Mouse (Mus musculus): ENCODE results near the gene Ece2.
A peak's percentile ranks its signal among the peaks of the same experiment; 100 is the strongest.

The Ece2 gene

GRCm38 (mm10) chr16:20619541-20620398 is 9.9 kb upstream of the Ece2 start:
- DNase-seq (ENCODE audit: low read depth, low spot score): peak; percentile 59
- Histone ChIP-seq H3K27me3 (ENCODE audit: control insufficient read depth, insufficient read depth, low read length, poor library complexity, severe bottlenecking) (no peaks in the 10 kb centered on the region; the same call in 1 of the 2 replicates), H3K36me3 (ENCODE audit: control insufficient read depth, insufficient read depth, low read length, poor library complexity, severe bottlenecking) (no peaks in the 10 kb centered on the region)

- DNase-seq (ENCODE audit: low read depth, low spot score): peak; percentile 12
- H3K36me3 ChIP-seq (ENCODE audit: control insufficient read depth, insufficient read depth, low read length, poor library complexity, severe bottlenecking): no peaks in the 10 kb centered on the region
Observed at GRCm38 (mm10) chr16:20620399-20620735, 9.3 kb upstream of the Ece2 start.

GRCm38 (mm10) chr16:20620751-20621190 is 8.9 kb upstream of the Ece2 start:
- no peak for DNase-seq (ENCODE audit: low read depth, low spot score)
- no peaks in the 10 kb centered on the region; the same call in 1 of the 2 replicates for H3K27me3 ChIP-seq (ENCODE audit: control insufficient read depth, insufficient read depth, low read length, poor library complexity, severe bottlenecking)
- H3K36me3 ChIP-seq (ENCODE audit: control insufficient read depth, insufficient read depth, low read length, poor library complexity, severe bottlenecking): no peaks in the 10 kb centered on the region

More at GRCm38 (mm10) chr16:20620399-20620735, 9.3 kb upstream of the Ece2 start:
- no peaks in the 10 kb centered on the region; the same call in 1 of the 2 replicates for H3K27me3 ChIP-seq (ENCODE audit: control insufficient read depth, insufficient read depth, low read length, poor library complexity, severe bottlenecking)

GRCm38 (mm10) chr16:20621191-20621990 is 8.2 kb upstream of the Ece2 start, which contains the start of gene Camk2n2:
TSS of gene Camk2n2 (minus strand) at chr16:20621287.
- H3K36me3 ChIP-seq (ENCODE audit: control insufficient read depth, insufficient read depth, low read length, poor library complexity, severe bottlenecking): no peaks in the 10 kb centered on the region
- peak; percentile 50 for DNase-seq (ENCODE audit: low read depth, low spot score)

GRCm38 (mm10) chr16:20621991-20622685 is 7.5 kb upstream of the Ece2 start:
- H3K36me3 ChIP-seq (ENCODE audit: control insufficient read depth, insufficient read depth, low read length, poor library complexity, severe bottlenecking): no peaks in the 10 kb centered on the region
- H3K27me3 ChIP-seq (ENCODE audit: control insufficient read depth, insufficient read depth, low read length, poor library complexity, severe bottlenecking): no peaks in the 10 kb centered on the region; the same call in 1 of the 2 replicates
- peak; percentile 59 for DNase-seq (ENCODE audit: low read depth, low spot score)

More at GRCm38 (mm10) chr16:20621191-20621990, 8.2 kb upstream of the Ece2 start, which contains the start of gene Camk2n2:
- H3K27me3 ChIP-seq (ENCODE audit: control insufficient read depth, insufficient read depth, low read length, poor library complexity, severe bottlenecking): no peaks in the 10 kb centered on the region; the same call in 1 of the 2 replicates

GRCm38 (mm10) chr16:20623211-20623610 is 6.4 kb upstream of the Ece2 start:
- DNase-seq (ENCODE audit: low read depth, low spot score): no peak
- H3K27me3 ChIP-seq (ENCODE audit: control insufficient read depth, insufficient read depth, low read length, poor library complexity, severe bottlenecking): no peaks in the 10 kb centered on the region; the same call in 1 of the 2 replicates
- no peaks in the 10 kb centered on the region for H3K36me3 ChIP-seq (ENCODE audit: control insufficient read depth, insufficient read depth, low read length, poor library complexity, severe bottlenecking)

GRCm38 (mm10) chr16:20628871-20629391 is 697 bp upstream of the Ece2 start:
- Histone ChIP-seq H3K27me3 (ENCODE audit: control insufficient read depth, insufficient read depth, low read length, poor library complexity, severe bottlenecking) (no peaks in the 10 kb centered on the region), H3K36me3 (ENCODE audit: control insufficient read depth, insufficient read depth, low read length, poor library complexity, severe bottlenecking) (no peaks in the 10 kb centered on the region)
- DNase-seq (ENCODE audit: low read depth, low spot score): no peak

- no peak for DNase-seq (ENCODE audit: low read depth, low spot score)
- H3K27me3 ChIP-seq (ENCODE audit: control insufficient read depth, insufficient read depth, low read length, poor library complexity, severe bottlenecking): no peaks in the 10 kb centered on the region
- H3K36me3 ChIP-seq (ENCODE audit: control insufficient read depth, insufficient read depth, low read length, poor library complexity, severe bottlenecking): no peaks in the 10 kb centered on the region
Observed at GRCm38 (mm10) chr16:20637410-20637809, 7.8 kb downstream of the Ece2 start.

- DNase-seq (ENCODE audit: low read depth, low spot score): no peak
- H3K27me3 ChIP-seq (ENCODE audit: control insufficient read depth, insufficient read depth, low read length, poor library complexity, severe bottlenecking): no peaks in the 10 kb centered on the region
Observed at GRCm38 (mm10) chr16:20638367-20638766, 8.7 kb downstream of the Ece2 start.

GRCm38 (mm10) chr16:20642161-20642560 is 12.5 kb downstream of the Ece2 start:
- H3K36me3 ChIP-seq (ENCODE audit: control insufficient read depth, insufficient read depth, low read length, poor library complexity, severe bottlenecking): no peaks in the 10 kb centered on the region
- DNase-seq (ENCODE audit: low read depth, low spot score): peak; percentile 58
- H3K27me3 ChIP-seq (ENCODE audit: control insufficient read depth, insufficient read depth, low read length, poor library complexity, severe bottlenecking): no peaks in the 10 kb centered on the region

More at GRCm38 (mm10) chr16:20638367-20638766, 8.7 kb downstream of the Ece2 start:
- no peaks in the 10 kb centered on the region for H3K36me3 ChIP-seq (ENCODE audit: control insufficient read depth, insufficient read depth, low read length, poor library complexity, severe bottlenecking)

GRCm38 (mm10) chr16:20643911-20644310 is 14.3 kb downstream of the Ece2 start:
- no peaks in the 10 kb centered on the region for H3K36me3 ChIP-seq (ENCODE audit: control insufficient read depth, insufficient read depth, low read length, poor library complexity, severe bottlenecking)
- H3K27me3 ChIP-seq (ENCODE audit: control insufficient read depth, insufficient read depth, low read length, poor library complexity, severe bottlenecking): no peaks in the 10 kb centered on the region
- DNase-seq (ENCODE audit: low read depth, low spot score): no peak

- peak; percentile 90 for DNase-seq (ENCODE audit: low read depth, low spot score)
Observed at GRCm38 (mm10) chr16:20651076-20651946, 21.7 kb downstream of the Ece2 start, which contains the start of gene Psmd2. TSS of gene Psmd2 (plus strand) at chr16:20651652.

GRCm38 (mm10) chr16:20651947-20652310 is 22.3 kb downstream of the Ece2 start:
- H3K27me3 ChIP-seq (ENCODE audit: control insufficient read depth, insufficient read depth, low read length, poor library complexity, severe bottlenecking): no peaks in the 10 kb centered on the region
- H3K36me3 ChIP-seq (ENCODE audit: control insufficient read depth, insufficient read depth, low read length, poor library complexity, severe bottlenecking): peaks cover 4% of the 10 kb centered on the region; the same call in 1 of the 2 replicates
- no peak for DNase-seq (ENCODE audit: low read depth, low spot score)

More at GRCm38 (mm10) chr16:20651076-20651946, 21.7 kb downstream of the Ece2 start, which contains the start of gene Psmd2:
- Histone ChIP-seq H3K27me3 (ENCODE audit: control insufficient read depth, insufficient read depth, low read length, poor library complexity, severe bottlenecking) (no peaks in the 10 kb centered on the region), H3K36me3 (ENCODE audit: control insufficient read depth, insufficient read depth, low read length, poor library complexity, severe bottlenecking) (peaks cover 2% of the 10 kb centered on the region; the same call in 1 of the 2 replicates)

Measured in splenic B cell, adult 2 months (primary cell).